Mouse (Mus musculus): Measurements from ENCODE around the gene Mup3. TPM values are rescaled to one million over a fixed set of nuclear protein-coding genes. Genes with fewer than 3 reads are reported as not detected.

The Mup3 gene
- polyA plus RNA-seq, 1 experiment from 2014 or later, result not detected

Other genes starting within 250 kb of the Mup3 start
- gene Mup20, start 33.2 kb downstream of the Mup3 start, polyA plus RNA-seq (2014; fragmentation: Nextera tagmentation; extraction: Ambion mirVana), result not detected in 2 replicates
- not detected in 2 replicates for gene Mup21, start 63.5 kb upstream of the Mup3 start, polyA plus RNA-seq (2014; fragmentation: Nextera tagmentation; extraction: Ambion mirVana)
- 3.4 and 4.1 TPM in 2 replicates for gene Zfp37, start 143.7 kb upstream of the Mup3 start, polyA plus RNA-seq (2014; fragmentation: Nextera tagmentation; extraction: Ambion mirVana)
- gene Slc31a2, start 175.2 kb upstream of the Mup3 start, polyA plus RNA-seq (2014; fragmentation: Nextera tagmentation; extraction: Ambion mirVana), result 8.4 TPM in 2 replicates

Measured in liver, embryonic 11.5 days (tissue).